Mouse (Mus musculus) urinary bladder, postnatal 36 days (tissue): ENCODE results near the gene Acbd6.

Experiments
- DNase-seq, 2 experiments: peaks; one replicate each; pipeline ENCODE4 v3.0.0; 2022; ENCODE audit warnings: low spot score in 2 of 2, mixed read lengths in 1 of 2

The Acbd6 gene

GRCm38 (mm10) chr1:155560021-155560420, 2.1 kb downstream of the Acbd6 start:
- DNase-seq = no peak

GRCm38 (mm10) chr1:155560678-155561077, 2.8 kb downstream of the Acbd6 start:
- no peak for DNase-seq

GRCm38 (mm10) chr1:155562206-155562605, 4.3 kb downstream of the Acbd6 start:
- DNase-seq = peak in 1 of 2 experiments; percentile 12

- DNase-seq = peak in 1 of 2 experiments; percentile 16
Measured at GRCm38 (mm10) chr1:155564741-155565140, 6.8 kb downstream of the Acbd6 start.

- DNase-seq = no peak
Measured at GRCm38 (mm10) chr1:155568133-155568532, 10.2 kb downstream of the Acbd6 start.

GRCm38 (mm10) chr1:155569340-155569739, 11.4 kb downstream of the Acbd6 start:
- DNase-seq = no peak

GRCm38 (mm10) chr1:155574966-155575673, 17.2 kb downstream of the Acbd6 start:
- peak; percentile 42 to 60 for DNase-seq

GRCm38 (mm10) chr1:155576432-155576831, 18.5 kb downstream of the Acbd6 start:
- DNase-seq = no peak

GRCm38 (mm10) chr1:155577316-155577715, 19.4 kb downstream of the Acbd6 start:
- DNase-seq = no peak

- DNase-seq = no peak
Measured at GRCm38 (mm10) chr1:155587961-155588360, 30.0 kb downstream of the Acbd6 start.

- no peak for DNase-seq
Measured at GRCm38 (mm10) chr1:155594141-155594540, 36.2 kb downstream of the Acbd6 start.

- no peak for DNase-seq
Measured at GRCm38 (mm10) chr1:155596576-155596975, 38.7 kb downstream of the Acbd6 start.

- no peak for DNase-seq
Measured at GRCm38 (mm10) chr1:155604706-155605105, 46.8 kb downstream of the Acbd6 start.

- DNase-seq = no peak
Measured at GRCm38 (mm10) chr1:155605391-155606155, 47.7 kb downstream of the Acbd6 start.

GRCm38 (mm10) chr1:155606156-155606531, 48.2 kb downstream of the Acbd6 start:
- no peak for DNase-seq

- no peak for DNase-seq
Measured at GRCm38 (mm10) chr1:155608524-155608923, 50.6 kb downstream of the Acbd6 start.

- DNase-seq = no peak
Measured at GRCm38 (mm10) chr1:155614426-155614825, 56.5 kb downstream of the Acbd6 start.

GRCm38 (mm10) chr1:155621075-155621474, 63.2 kb downstream of the Acbd6 start:
- DNase-seq = no peak

- no peak for DNase-seq
Measured at GRCm38 (mm10) chr1:155623192-155623591, 65.3 kb downstream of the Acbd6 start.

- no peak for DNase-seq
Measured at GRCm38 (mm10) chr1:155627746-155628145, 69.8 kb downstream of the Acbd6 start.

GRCm38 (mm10) chr1:155636648-155637047, 78.7 kb downstream of the Acbd6 start:
- DNase-seq = no peak

- no peak for DNase-seq
Measured at GRCm38 (mm10) chr1:155645816-155646215, 87.9 kb downstream of the Acbd6 start.
